Mouse (Mus musculus): Measurements from ENCODE around the gene Bmp2.

The Bmp2 gene

DNA sequence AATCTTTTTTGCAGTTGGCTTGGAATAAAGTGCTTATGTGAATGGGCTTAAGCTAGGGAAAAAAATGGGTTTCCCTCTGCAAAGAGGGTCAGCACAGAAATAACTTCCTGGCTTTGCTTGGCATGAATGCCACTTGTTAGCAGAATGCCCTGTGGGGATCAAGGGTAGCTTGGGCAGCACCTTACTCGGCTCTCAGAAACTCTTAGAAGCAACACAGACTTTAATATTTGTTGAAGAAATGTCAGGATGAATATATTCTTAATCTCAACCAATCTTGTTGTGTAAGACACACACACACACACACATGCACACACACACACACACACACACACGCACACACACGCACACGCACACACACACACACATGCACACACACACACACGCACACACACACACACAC lies 13.5 kb downstream of the Bmp2 start:
- no peak for DNase-seq (ENCODE audit: low read depth in 2 of 2, low spot score in 2 of 2)

DNA sequence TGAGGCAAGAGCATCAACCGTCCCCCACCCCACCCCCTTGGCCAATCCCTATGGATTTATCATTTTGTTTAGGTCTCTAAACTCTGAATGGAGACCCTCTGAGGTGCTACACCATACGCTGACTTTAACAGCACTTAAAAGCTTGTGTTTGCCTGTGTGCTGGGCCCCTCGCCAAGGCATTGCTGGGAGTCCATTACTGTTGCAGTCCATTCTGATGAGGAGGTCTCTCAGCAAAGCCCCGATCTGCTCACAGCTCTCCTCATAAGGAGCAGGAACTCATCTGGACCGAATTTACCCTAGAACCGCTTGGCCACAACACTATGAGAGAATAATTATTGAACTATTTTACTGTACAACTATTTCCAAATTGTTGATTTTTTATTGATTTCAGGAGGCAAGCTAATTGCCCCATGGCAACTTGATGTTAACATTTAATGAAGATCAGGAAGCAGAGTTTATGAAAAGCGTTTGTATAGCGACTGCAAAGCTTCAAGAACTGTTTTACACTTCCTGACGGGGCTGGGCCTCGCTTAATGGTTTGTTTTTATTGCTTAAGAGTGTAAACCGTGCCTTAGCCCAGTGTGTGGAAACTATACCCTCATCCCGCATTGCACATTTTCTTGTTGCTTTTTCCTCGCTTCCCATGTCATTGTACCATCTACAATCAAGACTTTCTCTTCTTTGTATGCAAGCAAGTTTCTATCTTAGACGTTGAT lies 14.2 kb downstream of the Bmp2 start:
- DNase-seq (ENCODE audit: low read depth in 2 of 2, low spot score in 2 of 2): no peak

GRCm38 (mm10) chr2:133591562-133592255 lies 39.8 kb downstream of the Bmp2 start:
- DNase-seq (ENCODE audit: low read depth in 2 of 2, low spot score in 2 of 2): no peak

Data from CD8-positive naive resting alpha-beta T cell, adult 2 months (primary cell).